Mouse (Mus musculus) myocyte (in vitro differentiated cells): Measurements from ENCODE around the gene Apba3.

ENCODE experiments used
- E2F4 ChIP-seq: IDR thresholded peaks from one replicate; pipeline ENCODE4 v1.6.1; 2011; ENCODE audit warnings: mild to moderate bottlenecking, control low read depth, moderate library complexity; ENCODE audit not compliant: insufficient read depth
- MYOD1 ChIP-seq, 3 experiments: IDR thresholded peaks; one replicate each; pipeline ENCODE4 v1.6.1; 2011; ENCODE audit warnings: control low read depth in 2 of 3, low read depth in 2 of 3, mild to moderate bottlenecking in 2 of 3, moderate library complexity in 1 of 3; ENCODE audit not compliant: insufficient read length in 2 of 3, control insufficient read depth in 1 of 3
- MYOG ChIP-seq, 3 experiments: IDR thresholded peaks; one replicate each; pipeline ENCODE4 v1.6.1; 2011; ENCODE audit warnings: control low read depth in 2 of 3, low read depth in 2 of 3, mild to moderate bottlenecking in 2 of 3; ENCODE audit not compliant: insufficient read length in 2 of 3, control insufficient read depth in 1 of 3, insufficient read depth in 1 of 3
- POLR2A ChIP-seq: IDR thresholded peaks from one replicate; pipeline ENCODE4 v1.6.1; 2011; ENCODE audit warnings: low read depth, mild to moderate bottlenecking, control low read depth, moderate library complexity; ENCODE audit not compliant: insufficient read length
- TCF12 ChIP-seq: IDR thresholded peaks from one replicate; pipeline ENCODE4 v1.6.1; 2011; ENCODE audit warnings: mild to moderate bottlenecking, control low read depth; ENCODE audit not compliant: poor library complexity, insufficient read depth, severe bottlenecking
- USF1 ChIP-seq: IDR thresholded peaks from one replicate; pipeline ENCODE4 v1.6.1; 2011; ENCODE audit warnings: low read depth, mild to moderate bottlenecking, control low read depth, moderate library complexity

DNA sequence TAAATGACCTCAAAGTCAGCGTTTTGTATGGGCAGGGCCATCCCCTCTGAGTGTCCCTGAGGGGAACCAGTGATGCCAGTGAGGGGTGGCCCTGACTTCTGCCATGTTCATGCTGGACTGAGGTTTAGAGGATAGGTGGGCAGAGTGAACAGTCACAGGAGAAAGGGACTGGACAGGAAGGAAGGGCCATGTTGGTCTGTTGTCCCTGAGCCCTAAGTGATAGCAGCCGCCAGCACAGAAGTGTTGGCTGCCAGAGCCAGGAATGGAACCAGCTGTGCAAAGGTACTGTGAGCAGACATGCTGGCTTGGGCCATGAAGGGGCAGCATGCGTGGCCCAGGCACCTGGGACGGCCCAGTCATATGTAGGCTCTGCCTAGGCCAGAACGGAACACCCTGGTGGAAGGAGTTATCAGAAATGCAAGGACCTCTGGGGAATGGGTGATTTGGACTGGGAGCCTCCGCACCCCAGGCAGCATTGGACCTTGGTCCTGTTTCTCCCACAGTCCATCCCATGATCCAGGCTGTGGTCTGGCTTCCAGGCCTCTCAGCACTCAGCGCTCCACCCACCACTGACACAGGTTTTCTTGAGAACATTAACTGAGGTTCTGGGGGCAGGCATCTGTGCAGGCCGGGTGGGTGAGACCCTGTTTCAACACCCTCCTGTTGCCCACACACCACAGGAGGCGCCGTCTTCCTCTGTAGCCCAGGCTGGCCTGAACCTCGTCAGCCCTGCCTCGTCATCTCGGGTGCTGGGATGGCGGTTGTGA, 33.0 kb downstream of the Apba3 start:
- TF ChIP-seq E2F4 (no peak), USF1 (no peak), POLR2A (no peak), MYOG (IDR thresholded peaks at IDR 0.05; ENCODE audit: control insufficient read depth in 1 of 3, insufficient read depth in 1 of 3, insufficient read length in 2 of 3, low read depth in 2 of 3) (no peak), MYOD1 (IDR thresholded peaks at IDR 0.05; ENCODE audit: control insufficient read depth in 1 of 3, insufficient read length in 2 of 3, low read depth in 2 of 3) (no peak), TCF12 (no peak)
